Mouse (Mus musculus) layer of hippocampus, adult 2 months (tissue): ENCODE measurements at regions not wholly inside any gene's neighbourhood (a gene's known extent, or its start where the extent isn't known, plus 50 kb on each side); places are given as distances from the start of the nearest gene placed in this dataset.

Source experiments
- DNase-seq, 2 experiments: peaks; one replicate each; pipeline ENCODE4 v3.0.0; 2022; ENCODE audit warnings: low spot score in 2 of 2
- H3K27ac ChIP-seq: fragments of 200-600 bp; 2 replicates; pipeline ENCODE4 v1.8.1; 2022
- H3K4me3 ChIP-seq: fragments of 200-600 bp; 2 replicates; pipeline ENCODE4 v1.8.1; 2022; ENCODE audit warnings: mild to moderate bottlenecking
- CTCF ChIP-seq: fragments of 200-600 bp; conservative IDR thresholded peaks from 2 replicates; pipeline ENCODE4 v1.8.1; 2022; ENCODE audit warnings: antibody characterized with exemption, mild to moderate bottlenecking, moderate library complexity

GRCm38 (mm10) chr9:85577812-85578211, 171.3 kb downstream of the Ibtk start:
- TF ChIP-seq CTCF: no peak
- H3K4me3 ChIP-seq: no peak overlapping the region
- no peak for DNase-seq
- H3K27ac ChIP-seq: no peak overlapping the region

DNA sequence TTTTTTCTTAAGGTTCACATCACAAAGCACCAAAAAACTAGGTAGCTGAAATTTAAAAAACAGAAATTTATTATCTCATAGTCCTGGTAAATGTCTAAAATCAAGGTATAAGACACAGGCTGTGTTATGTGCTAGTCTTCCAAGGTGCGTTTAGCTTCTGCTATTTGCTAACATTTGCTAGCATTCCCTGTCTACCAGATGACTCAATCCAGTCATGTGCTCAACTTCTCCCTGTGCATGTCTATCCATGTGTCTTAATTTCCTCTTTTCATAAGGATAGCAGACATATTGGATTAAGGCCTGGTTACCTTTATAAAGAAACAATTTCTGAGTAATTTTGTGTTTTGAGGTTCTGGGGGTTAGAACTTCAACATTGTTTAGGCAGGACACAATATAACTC, 171.8 kb downstream of the Ibtk start:
- TF ChIP-seq CTCF: no peak
- H3K27ac ChIP-seq: no peak overlapping the region
- no peak for DNase-seq
- no peak overlapping the region for H3K4me3 ChIP-seq

DNA sequence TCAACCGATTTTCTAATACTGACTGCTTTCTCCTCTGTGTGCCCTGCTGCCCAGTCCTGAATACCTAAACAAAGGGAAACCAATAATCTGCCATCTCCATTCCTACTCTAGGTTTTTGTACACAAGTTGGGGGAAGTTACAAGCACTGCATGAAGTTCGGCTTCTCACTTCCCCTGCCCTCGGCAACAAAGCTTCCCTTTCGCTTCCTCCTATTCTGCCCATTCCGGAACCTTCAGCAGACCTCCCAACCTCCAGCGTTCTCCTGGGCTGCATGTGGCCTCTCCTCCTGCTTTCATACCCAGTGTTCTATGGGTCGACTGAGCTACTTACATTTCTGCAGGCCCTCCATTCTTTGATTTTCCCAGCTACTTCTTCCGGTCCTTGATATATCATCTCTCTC, 180.3 kb downstream of the Ibtk start:
- H3K27ac ChIP-seq: no peak overlapping the region
- peak in 1 of 2 experiments; percentile 3 for DNase-seq
- no peak for TF ChIP-seq CTCF
- no peak overlapping the region for H3K4me3 ChIP-seq

- no peak for TF ChIP-seq CTCF
- no peak overlapping the region for H3K4me3 ChIP-seq
- DNase-seq: no peak
- no peak overlapping the region for H3K27ac ChIP-seq
Measured at GRCm38 (mm10) chr9:85551871-85552270, 197.3 kb downstream of the Ibtk start.

DNA sequence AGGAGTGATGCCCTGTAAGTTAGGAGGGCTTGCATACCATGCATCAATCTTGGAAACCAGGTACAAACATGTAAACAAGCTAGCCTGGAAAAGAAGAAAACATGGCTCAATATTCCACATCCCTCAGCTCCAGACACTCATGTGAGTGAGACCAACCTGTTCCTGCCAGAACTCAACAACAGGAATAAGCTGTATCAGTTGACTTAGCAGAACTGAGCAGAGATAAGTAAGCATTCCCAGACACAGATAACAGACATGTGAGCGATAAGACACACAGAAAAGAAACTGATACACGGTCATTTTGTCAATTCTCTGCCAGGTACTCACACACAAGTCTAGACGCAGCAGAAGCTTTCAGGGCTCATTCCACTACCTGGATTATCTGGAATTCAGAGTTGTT, 198.7 kb downstream of the Ibtk start:
- Histone ChIP-seq H3K27ac (no peak overlapping the region), H3K4me3 (no peak overlapping the region)
- no peak for DNase-seq
- TF ChIP-seq CTCF: no peak

- H3K4me3 ChIP-seq: no peak overlapping the region
- DNase-seq: no peak
- no peak overlapping the region for H3K27ac ChIP-seq
- no peak for TF ChIP-seq CTCF
Measured at GRCm38 (mm10) chr9:85546226-85546625, 202.9 kb downstream of the Ibtk start.

GRCm38 (mm10) chr9:85545566-85545965, 203.6 kb downstream of the Ibtk start:
- TF ChIP-seq CTCF: no peak
- no peak overlapping the region for H3K27ac ChIP-seq
- DNase-seq: no peak
- H3K4me3 ChIP-seq: no peak overlapping the region

DNA sequence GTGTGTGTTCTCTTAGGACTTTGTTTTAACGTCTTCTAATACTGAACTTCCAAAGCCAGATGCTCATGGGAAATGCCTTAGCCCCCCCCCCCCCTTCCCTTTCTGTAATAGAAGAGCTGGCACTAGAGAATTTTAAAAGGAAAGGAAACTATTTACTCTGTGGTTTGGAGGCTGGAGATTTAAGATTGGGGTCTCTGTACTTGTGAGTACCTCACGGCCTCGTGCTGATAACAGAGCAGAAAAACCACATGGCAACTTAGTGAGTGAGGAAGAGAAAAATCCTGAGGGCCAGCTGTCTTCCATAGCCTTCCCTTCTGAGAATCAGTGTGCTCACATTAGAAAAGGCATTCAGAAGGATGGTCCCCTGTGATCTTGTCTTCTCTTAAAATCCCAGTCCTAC, 210.6 kb downstream of the Ibtk start:
- Histone ChIP-seq H3K27ac (no peak overlapping the region), H3K4me3 (no peak overlapping the region)
- DNase-seq: no peak
- no peak for TF ChIP-seq CTCF

DNA sequence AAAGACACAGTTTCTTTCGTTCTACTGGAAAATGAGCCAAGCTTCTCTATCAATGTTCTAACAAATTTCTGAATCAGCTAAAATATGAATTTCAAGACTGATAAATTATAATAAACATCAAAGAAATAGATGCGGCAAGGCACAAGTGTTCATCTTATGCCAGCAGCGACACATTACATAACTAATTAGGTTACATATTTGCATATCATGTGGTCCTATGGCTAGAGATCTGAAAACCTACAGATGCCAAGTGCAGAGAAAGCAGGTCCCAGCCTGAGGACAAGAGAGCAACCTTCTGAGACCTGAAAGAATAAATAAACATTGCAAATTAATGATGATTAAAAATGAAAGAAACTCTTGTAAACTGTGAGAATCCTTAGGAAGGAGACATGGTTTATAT, 201.3 kb upstream of the Tent5a start:
- no peak for TF ChIP-seq CTCF
- no peak overlapping the region for H3K27ac ChIP-seq
- no peak overlapping the region for H3K4me3 ChIP-seq
- no peak for DNase-seq

DNA sequence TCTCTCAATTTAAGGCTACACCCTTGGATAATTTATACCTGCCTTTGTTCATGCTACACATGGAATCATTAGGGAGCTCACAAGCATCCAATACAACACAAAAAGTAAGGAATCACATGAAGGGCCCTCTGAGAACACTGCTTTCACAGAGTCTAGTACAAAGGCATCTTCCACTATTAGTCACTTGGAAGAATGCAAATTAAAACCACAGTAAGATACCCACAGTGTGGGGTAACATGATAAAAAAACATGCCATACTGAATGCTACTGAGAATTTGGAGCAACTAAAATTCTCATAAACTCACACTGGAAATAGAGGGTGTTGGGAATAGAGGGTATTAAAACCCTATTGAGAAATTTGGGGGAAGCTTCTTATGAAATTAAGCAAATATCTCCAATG, 197.6 kb upstream of the Tent5a start:
- no peak overlapping the region for H3K27ac ChIP-seq
- no peak for TF ChIP-seq CTCF
- H3K4me3 ChIP-seq: no peak overlapping the region
- no peak for DNase-seq

DNA sequence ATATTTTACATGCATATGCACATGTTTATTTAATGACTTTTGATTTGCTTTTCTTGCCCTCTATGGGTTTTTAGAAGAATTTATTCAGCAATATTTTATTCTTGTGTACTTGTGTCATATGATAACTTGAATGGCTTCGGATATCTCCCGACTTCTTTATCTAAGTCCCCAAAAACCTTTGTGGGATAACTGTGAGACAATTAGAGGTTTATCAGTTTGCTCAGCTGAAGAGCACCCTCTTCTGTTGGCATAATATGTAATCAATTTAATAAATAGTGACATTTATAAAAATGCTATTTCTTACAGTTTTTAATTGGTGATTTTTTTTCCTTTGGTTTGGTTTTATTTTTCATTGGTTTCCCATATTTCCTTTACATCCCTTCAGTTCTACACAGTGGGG, 194.2 kb upstream of the Tent5a start:
- H3K27ac ChIP-seq: no peak overlapping the region
- DNase-seq: no peak
- TF ChIP-seq CTCF: peak; percentile 67
- no peak overlapping the region for H3K4me3 ChIP-seq

GRCm38 (mm10) chr9:85520941-85521340, 193.8 kb upstream of the Tent5a start:
- no peak for TF ChIP-seq CTCF
- DNase-seq: no peak

DNA sequence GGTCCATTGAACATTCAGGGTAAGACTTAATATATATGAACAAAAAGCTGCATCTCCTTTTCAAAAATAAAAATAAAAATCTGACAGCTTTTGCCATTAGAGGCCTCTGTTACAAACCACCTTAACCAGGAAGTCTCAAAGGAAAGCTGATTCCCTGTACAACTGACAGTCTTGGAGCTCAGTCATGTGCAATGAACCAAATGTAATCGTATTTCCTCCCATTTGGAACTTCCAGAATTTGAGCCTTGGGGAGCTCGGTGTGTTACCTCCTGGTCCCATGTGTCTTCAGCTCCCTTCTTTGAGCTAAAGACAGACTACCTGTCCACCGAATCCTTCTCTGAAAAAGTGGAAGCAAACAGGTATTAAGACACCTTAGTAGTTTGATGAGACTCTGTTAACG, 171.9 kb upstream of the Tent5a start:
- no peak for TF ChIP-seq CTCF
- no peak for DNase-seq
- H3K27ac ChIP-seq: no peak overlapping the region
- H3K4me3 ChIP-seq: no peak overlapping the region

More at GRCm38 (mm10) chr9:85520941-85521340, 193.8 kb upstream of the Tent5a start:
- no peak overlapping the region for H3K4me3 ChIP-seq
- no peak overlapping the region for H3K27ac ChIP-seq

- no peak overlapping the region for H3K4me3 ChIP-seq
- DNase-seq: no peak
- H3K27ac ChIP-seq: no peak overlapping the region
- TF ChIP-seq CTCF: no peak
Measured at GRCm38 (mm10) chr9:85497348-85497747, 170.2 kb upstream of the Tent5a start.
